Mouse (Mus musculus) megakaryocyte, embryonic 14.5 days (primary cell): ENCODE measurements around the gene Anks1b. TPM values are rescaled to one million over a fixed set of nuclear protein-coding genes. Genes with fewer than 3 reads are reported as not detected.

Source experiments
- H3K27me3 ChIP-seq: replicated peaks from 2 replicates; pipeline ENCODE3; 2012; ENCODE audit warnings: inconsistent platforms
- H3K36me3 ChIP-seq: replicated peaks from 2 replicates; pipeline ENCODE3; 2012; ENCODE audit warnings: low read length, inconsistent platforms, mixed read lengths
- H3K4me1 ChIP-seq: 2 replicates; pipeline ENCODE4 v1.6.1; 2012; ENCODE audit warnings: inconsistent platforms
- H3K4me3 ChIP-seq: replicated peaks from 2 replicates; pipeline ENCODE3; 2012; ENCODE audit warnings: moderate library complexity, mild to moderate bottlenecking, inconsistent platforms
- H3K9me3 ChIP-seq: 2 replicates; pipeline ENCODE4 v1.6.1; 2012; ENCODE audit warnings: inconsistent platforms
- FLI1 ChIP-seq: IDR thresholded peaks from 2 replicates; pipeline ENCODE4 v1.6.1; 2012; ENCODE audit warnings: low read length, inconsistent platforms, mixed read lengths
- GATA1 ChIP-seq: IDR thresholded peaks from 3 replicates; pipeline ENCODE4 v1.6.1; 2012; ENCODE audit warnings: mixed read lengths, low read length, inconsistent platforms, borderline replicate concordance
- polyA plus RNA-seq: library from polyadenylated mRNA; stranded (reverse); fragments of >175 nt; gene quantifications from 2 replicates; pipeline ENCODE4 v1.2.3, GENCODE M21; 2012; ENCODE audit warnings: low replicate concordance; ENCODE audit not compliant: insufficient read depth

Anks1b gene
- not detected in 2 replicates for polyA plus RNA-seq

DNA sequence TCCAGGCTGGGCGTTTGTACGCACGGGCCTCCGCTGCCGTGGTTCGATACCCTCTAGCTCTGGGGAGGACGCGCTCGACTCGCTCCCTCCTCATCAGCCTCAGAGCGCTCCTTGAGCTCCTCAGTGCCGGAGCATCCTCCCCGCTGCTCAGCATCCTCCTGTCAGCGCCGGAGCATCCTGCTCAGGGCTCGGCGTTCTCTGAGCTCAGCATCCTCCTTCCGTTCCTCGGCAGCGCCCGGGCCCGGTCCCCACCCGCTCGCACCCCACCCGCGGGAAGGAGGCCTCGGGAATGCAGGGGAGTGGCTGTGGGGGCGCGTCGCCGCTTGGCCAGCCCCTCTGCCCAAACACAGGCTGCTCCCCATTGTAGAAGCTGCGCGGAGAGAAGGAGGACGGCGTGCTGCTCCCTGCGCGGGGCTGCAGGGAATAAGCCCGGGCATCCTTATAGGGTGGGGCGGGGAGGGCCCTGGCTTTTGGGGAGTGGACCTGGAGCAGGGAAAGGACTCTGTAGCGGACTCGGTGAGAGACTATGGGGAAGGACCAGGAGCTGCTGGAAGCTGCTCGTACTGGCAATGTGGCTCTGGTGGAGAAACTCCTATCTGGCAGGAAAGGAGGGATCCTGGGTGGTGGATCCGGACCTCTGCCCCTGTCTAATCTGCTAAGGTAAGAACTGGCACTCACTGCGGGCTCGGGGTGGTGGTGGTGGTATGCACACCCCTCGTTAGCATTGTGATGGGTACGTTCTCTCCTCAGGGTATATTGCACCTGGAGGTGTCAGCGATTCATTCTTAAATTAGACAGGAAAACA is at the start of gene Anks1b:
Anks1b (plus strand) TSS at position 364 of the 805 bp plus-strand sequence.
- TF ChIP-seq FLI1 (no peak), GATA1 (no peak)
- H3K4me1 ChIP-seq: peaks cover 25% of the 10 kb centered on the region
- H3K4me3 ChIP-seq: peak within 1 kb of the TSS; percentile 91
- no peaks in the 10 kb centered on the region for H3K9me3 ChIP-seq
- H3K27me3 ChIP-seq: peaks cover 32% of the 10 kb centered on the region
- H3K36me3 ChIP-seq: no peaks in the 10 kb centered on the region

- peaks cover 38% of the 10 kb centered on the region for H3K36me3 ChIP-seq
- TF ChIP-seq GATA1: no peak
Observed at GRCm38 (mm10) chr10:89823906-89824305, 49.4 kb upstream of the Anks1b start.

DNA sequence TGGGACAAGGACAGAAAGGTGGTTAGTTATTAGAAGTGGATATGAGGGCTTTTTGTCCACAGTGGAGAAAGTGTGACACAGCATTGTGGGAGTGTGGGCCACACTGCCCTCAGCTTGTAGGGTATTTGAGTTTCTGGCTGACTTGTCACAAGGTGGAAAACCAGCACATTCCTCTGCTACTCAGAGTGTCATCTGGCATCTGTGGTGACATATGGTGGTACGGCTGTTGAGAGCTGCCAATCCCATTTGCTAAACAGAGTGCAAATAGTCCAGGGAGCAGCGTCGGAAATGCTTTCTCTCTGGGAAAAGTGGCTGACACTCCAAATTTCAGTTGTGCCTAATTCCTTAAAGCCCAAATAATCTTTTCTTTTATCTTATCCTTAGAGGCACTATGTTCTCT is 46.4 kb upstream of the Anks1b start:
- Histone ChIP-seq H3K4me1 (peaks cover 28% of the 10 kb centered on the region), H3K9me3 (0 out of 2 replicates have a peak, but pooled peaks cover 4% of the 10 kb centered on the region), H3K4me3 (no peak overlapping the region), H3K36me3 (peaks cover 20% of the 10 kb centered on the region), H3K27me3 (no peaks in the 10 kb centered on the region)
- TF ChIP-seq GATA1 (no peak), FLI1 (no peak)

More at GRCm38 (mm10) chr10:89823906-89824305, 49.4 kb upstream of the Anks1b start:
- Histone ChIP-seq H3K4me1 (peaks cover 30% of the 10 kb centered on the region), H3K9me3 (0 out of 2 replicates have a peak, but pooled peaks cover 4% of the 10 kb centered on the region), H3K4me3 (no peak overlapping the region), H3K27me3 (no peaks in the 10 kb centered on the region)

DNA sequence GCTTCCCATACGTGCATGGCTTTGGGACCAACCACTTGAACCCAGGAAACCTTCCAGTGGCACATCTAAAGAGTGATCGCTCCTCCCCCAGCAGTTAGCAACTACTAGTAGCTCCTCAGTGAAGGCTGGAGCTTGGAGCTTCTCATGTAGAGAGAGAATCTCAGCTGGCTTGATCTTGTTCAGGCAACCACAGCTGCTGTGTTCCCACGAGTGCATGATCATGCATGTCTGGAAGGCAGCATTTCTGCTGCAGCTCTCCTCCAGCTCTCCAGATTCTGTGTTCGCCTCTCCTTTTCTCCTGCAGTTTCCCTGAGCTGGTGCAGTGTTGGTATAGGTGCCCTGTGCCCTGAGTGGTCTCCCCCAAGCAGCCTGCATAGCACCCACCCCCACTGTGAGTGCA is 41.0 kb upstream of the Anks1b start:
- TF ChIP-seq GATA1: no peak
- no peak for TF ChIP-seq FLI1

GRCm38 (mm10) chr10:89833166-89833565 is 40.1 kb upstream of the Anks1b start:
- Histone ChIP-seq H3K4me1 (peaks cover 5% of the 10 kb centered on the region; the same call in 1 of the 2 replicates), H3K4me3 (no peak overlapping the region), H3K9me3 (no peaks in the 10 kb centered on the region), H3K36me3 (no peaks in the 10 kb centered on the region), H3K27me3 (no peaks in the 10 kb centered on the region)
- TF ChIP-seq FLI1: no peak
- no peak for TF ChIP-seq GATA1

More for the DNA sequence above, 41.0 kb upstream of the Anks1b start:
- 0 out of 2 replicates have a peak, but pooled peaks cover 4% of the 10 kb centered on the region for H3K9me3 ChIP-seq
- peaks cover 3% of the 10 kb centered on the region for H3K36me3 ChIP-seq
- H3K4me1 ChIP-seq: peaks cover 5% of the 10 kb centered on the region; the same call in 1 of the 2 replicates
- H3K4me3 ChIP-seq: no peak overlapping the region
- H3K27me3 ChIP-seq: no peaks in the 10 kb centered on the region

DNA sequence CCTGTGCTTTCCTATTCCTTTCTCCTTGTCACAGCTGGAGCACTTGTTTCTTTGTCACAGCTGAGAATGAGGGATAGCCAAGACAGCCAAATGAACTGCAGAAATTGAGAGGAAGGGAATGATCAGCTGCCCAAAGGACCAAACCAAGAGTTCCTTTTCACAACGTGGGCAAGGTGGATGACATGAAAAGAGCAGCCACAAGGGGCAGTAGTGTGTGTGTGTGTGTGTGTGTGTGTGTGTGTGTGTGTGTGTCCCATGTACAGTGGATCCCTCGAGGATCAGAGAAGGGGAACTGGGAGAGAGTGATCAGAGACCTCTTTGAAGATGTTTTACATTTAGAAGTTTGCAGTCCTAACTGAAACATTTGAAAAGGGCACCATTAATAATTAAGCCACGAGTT is 35.8 kb upstream of the Anks1b start:
- H3K27me3 ChIP-seq: peaks cover 2% of the 10 kb centered on the region
- TF ChIP-seq FLI1 (no peak), GATA1 (no peak)
- H3K4me1 ChIP-seq: peaks cover 1% of the 10 kb centered on the region; the same call in 1 of the 2 replicates
- H3K9me3 ChIP-seq: no peaks in the 10 kb centered on the region
- no peaks in the 10 kb centered on the region for H3K36me3 ChIP-seq
- H3K4me3 ChIP-seq: no peak overlapping the region

GRCm38 (mm10) chr10:89838834-89839233 is 34.5 kb upstream of the Anks1b start:
- TF ChIP-seq FLI1 (no peak), GATA1 (no peak)
- Histone ChIP-seq H3K36me3 (no peaks in the 10 kb centered on the region), H3K4me3 (no peak overlapping the region)

GRCm38 (mm10) chr10:89850951-89851350 is 22.4 kb upstream of the Anks1b start:
- Histone ChIP-seq H3K4me1 (no peaks in the 10 kb centered on the region), H3K4me3 (no peak overlapping the region), H3K36me3 (no peaks in the 10 kb centered on the region), H3K27me3 (no peaks in the 10 kb centered on the region), H3K9me3 (peaks cover 23% of the 10 kb centered on the region)
- no peak for TF ChIP-seq FLI1
- no peak for TF ChIP-seq GATA1

More at GRCm38 (mm10) chr10:89838834-89839233, 34.5 kb upstream of the Anks1b start:
- H3K27me3 ChIP-seq: peaks cover 2% of the 10 kb centered on the region
- no peaks in the 10 kb centered on the region for H3K4me1 ChIP-seq
- H3K9me3 ChIP-seq: no peaks in the 10 kb centered on the region

- Histone ChIP-seq H3K27me3 (no peaks in the 10 kb centered on the region), H3K4me1 (0 out of 2 replicates have a peak, but pooled peaks cover 2% of the 10 kb centered on the region), H3K36me3 (no peaks in the 10 kb centered on the region), H3K9me3 (peaks cover 24% of the 10 kb centered on the region), H3K4me3 (no peak overlapping the region)
- TF ChIP-seq GATA1 (no peak), FLI1 (no peak)
Observed at GRCm38 (mm10) chr10:89855251-89855875, 17.9 kb upstream of the Anks1b start.

DNA sequence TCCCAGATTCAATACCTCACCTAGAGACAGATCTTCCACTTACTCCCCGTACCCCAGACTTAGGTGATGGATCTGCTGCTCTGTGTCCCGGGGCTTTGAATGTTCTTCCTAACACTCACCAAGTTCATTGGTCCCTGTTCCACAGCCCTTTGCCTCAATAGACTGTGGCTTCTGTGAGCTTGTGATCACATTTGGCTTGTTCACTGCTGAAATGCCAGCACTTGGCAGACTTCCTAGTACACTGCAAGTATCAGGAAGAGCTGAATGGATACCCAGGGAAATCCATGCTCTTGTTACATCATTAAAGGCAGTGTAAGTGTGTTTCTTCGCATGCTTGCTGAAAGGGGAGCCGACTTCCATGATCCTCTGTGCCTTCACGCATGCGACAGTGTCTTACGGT is 17.0 kb upstream of the Anks1b start:
- no peak for TF ChIP-seq FLI1
- no peak for TF ChIP-seq GATA1

More for the DNA sequence above, 17.0 kb upstream of the Anks1b start:
- no peaks in the 10 kb centered on the region for H3K27me3 ChIP-seq
- no peak overlapping the region for H3K4me3 ChIP-seq
- H3K36me3 ChIP-seq: no peaks in the 10 kb centered on the region
- peaks cover 19% of the 10 kb centered on the region for H3K9me3 ChIP-seq
- 0 out of 2 replicates have a peak, but pooled peaks cover 2% of the 10 kb centered on the region for H3K4me1 ChIP-seq
